Mouse (Mus musculus) MN1 (cell line): ENCODE measurements around the gene Gm1110.
"Not testable (repeated sequence)": the region's sequence is repeated elsewhere in the genome, so short reads cannot be mapped to it uniquely, and the experiment has no call there.

Source experiments
- DNase-seq: peaks from one replicate; pipeline ENCODE4 v3.0.0-alpha.2; 2016; ENCODE audit warnings: low spot score

The Gm1110 gene

DNA sequence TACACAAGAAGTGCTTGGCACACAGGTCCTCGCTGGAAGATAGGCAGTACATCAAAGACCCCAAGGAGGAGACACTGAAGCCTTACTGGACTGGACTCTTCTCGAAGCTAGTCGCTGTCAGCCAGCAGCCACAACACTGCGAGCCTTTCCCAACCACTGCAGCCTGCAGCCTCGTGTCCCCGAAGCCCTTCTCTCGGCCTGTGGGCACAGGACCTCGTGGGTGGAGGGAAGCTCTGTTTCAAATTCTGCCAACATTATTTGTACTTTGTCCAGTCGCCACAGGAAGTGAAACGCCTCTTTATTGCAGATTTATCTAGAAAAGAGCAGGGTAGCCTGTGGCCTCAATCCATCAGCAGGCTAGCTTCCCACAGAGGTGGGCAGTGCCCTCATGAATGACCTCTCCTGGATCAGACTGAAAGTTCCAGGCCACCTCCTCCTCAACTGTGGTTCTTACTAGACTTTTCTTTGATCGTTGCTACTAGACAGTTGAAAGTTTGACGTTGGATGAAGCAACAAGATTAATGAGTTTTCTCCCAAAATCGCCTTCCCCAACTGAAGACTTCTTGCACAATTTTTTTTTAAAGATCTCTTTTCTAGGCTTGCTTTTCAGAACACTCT, at the start of gene Gm1110:
Gene Gm1110, minus strand, starts transcription at position 203 of the 618 bp plus-strand sequence.
- no peak for DNase-seq

DNA sequence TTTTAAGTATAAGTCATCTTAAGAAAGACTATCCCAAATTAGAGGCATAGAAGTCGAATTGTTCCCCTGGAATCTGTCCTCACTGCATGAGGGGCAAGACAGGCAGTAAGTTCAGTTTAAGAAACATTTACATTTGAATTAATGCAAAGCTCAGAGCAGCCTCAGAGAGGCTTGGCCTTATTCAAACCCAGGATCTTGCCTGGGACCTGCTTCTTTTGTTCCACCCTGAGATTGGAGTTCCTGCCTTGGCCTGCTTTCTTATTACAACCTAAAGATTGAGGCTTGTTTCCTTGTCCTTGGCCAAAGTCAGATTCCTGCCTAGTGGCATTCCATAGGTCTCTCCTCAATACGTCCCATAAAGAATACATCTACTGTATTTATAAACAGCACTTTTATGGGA, 24.9 kb upstream of the Gm1110 start:
- no peak for DNase-seq

DNA sequence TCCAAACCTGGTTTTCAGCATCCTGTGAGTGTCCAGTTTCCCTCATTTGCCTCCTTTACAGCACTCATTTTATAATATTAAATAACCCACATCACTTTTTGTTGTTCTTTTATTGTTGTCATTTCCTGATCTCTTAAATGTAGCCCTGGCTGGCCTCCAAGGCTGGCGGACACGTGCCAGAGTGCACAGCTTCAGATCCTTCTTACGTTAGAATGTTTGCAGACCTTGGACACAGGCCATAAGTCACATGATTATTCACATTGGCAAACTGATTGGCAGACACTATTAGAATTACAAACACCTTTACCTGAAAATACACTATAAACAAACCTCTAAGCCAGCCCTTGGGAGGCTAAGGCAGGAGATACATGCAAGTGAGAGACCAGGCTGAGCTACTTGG, 1.2 kb upstream of the Gm1110 start:
- DNase-seq = no peak

DNA sequence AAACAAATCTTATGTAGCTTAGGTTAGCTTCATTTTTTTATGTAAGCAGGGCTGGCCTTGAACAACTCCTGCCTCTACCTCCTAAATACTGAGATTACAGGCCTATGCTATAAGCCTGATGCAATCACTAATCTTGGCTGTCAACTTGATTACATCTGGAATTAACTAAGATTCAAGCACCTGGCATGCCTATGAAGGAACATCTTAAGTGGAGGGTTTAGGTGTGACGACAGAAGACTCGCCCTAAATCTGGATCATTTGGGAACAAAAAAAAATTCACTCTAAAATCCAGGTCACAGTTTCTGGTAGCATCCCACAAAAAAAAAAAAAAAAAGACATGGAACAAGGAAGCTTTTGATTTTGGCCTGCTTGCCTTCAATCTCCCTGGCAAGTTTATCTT, 3.1 kb downstream of the Gm1110 start:
- DNase-seq = no peak

DNA sequence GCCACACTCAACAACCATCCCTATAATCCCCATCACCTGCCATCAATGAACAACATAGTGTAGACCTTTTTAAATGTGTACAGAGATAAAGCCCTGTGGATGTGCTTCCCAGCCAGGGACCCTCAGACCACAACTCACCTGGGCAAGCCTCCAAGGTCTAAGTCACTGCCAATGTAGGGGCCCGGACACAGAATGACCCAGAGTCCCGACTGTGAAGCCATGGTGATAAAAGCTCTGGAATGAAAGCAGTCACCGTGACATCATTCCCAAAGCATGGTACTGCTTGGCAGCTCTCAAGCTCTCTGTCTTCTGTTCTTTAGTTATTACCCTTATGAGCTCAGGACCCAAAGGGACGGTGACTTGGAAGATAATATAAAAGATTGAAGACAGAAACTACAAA, 9.8 kb downstream of the Gm1110 start:
- DNase-seq = no peak

DNA sequence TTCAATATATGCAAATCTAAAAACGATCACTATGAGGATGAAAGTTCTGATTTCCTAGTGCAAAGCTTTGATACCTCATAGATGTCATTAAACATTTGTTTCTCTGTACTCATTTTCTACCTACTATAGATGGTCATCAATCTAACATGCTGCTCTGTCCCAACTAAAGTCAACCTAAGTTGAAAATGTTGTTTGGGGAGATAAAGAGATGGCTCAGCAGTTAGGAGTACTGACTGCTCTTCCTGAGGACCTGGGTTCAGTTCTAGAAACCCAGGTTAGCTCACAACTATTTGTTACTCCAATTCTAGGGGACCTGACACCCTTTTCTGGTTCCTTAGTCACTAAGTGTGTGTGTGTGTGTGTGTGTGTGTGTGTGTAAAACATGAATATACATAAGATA, 11.7 kb downstream of the Gm1110 start:
- DNase-seq = no peak

DNA sequence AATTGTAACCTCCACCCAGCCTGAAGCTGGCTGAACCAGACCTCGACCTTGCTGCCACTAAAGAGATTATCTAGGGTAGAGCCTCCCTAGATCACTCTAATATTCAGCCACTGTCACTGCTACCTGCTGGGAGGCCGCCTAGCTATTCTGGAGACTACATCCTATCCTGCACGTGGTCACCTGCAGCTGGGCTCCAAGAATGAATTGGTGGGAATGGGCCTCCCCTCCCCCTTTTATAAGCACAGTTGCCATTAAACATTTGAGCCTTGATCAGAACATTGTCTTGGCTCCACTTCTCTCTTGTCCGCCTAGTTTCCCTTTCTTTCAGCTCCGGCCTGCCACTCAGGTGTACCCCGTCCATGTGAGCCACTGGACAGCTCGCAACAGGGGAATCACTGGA, 53.1 kb downstream of the Gm1110 start:
- DNase-seq = not testable (repeated sequence)

DNA sequence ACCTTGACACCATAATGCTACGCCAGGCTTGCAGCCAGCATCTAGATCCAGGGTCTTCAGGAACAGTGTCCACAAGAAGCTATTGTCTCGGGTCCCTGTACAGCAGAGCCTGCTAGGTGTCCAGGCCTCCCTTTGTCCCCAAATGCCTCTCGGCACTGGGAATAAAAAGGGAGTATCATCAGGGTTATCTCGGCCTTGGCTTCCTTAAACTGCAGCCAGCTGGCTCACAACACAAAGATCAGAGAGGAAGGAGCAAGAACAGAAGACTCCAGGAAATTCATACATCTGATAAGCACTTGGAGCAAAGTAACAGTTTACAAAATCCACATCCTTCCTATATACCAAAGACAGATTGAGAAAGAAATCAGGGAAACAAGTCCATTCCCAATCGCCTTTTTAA, 62.2 kb downstream of the Gm1110 start, which contains the start of gene Glb1l3:
Gene Glb1l3, minus strand, starts transcription at position 140 of the 400 bp plus-strand sequence.
- DNase-seq = no peak

DNA sequence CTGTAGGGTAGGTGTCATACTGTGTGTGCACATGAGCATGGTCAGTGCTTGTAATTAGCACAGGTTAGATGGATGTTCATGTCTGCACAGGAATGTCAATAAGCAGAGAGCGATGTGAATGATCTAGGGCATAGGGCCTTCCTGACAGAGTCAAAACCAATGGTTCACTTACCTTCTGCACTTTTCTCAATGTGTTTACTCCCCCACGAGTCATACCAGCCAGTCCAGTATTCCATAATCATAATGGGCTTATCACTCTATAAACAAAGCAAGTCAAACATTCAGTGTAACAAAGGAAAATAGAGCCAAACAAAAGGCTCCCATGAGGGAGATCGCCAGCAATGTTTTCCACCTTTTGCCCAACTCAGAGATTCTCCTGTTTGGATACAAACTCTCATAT, 91.8 kb downstream of the Gm1110 start:
- no peak for DNase-seq
